Mouse (Mus musculus) layer of hippocampus, postnatal 25 days (tissue): ENCODE measurements around the gene Kcnip1. TPM values are rescaled to one million over a fixed set of nuclear protein-coding genes. Genes with fewer than 3 reads are reported as not detected.

Source experiments
- DNase-seq, 2 experiments: peaks; one replicate each; pipeline ENCODE4 v3.0.0; 2022; ENCODE audit warnings: mixed read lengths in 2 of 2, low spot score in 1 of 2; ENCODE audit errors: extremely low spot score in 1 of 2
- total RNA-seq, 2 experiments: library from RNA; stranded (reverse); gene quantifications; 2 replicates each; pipeline ENCODE4 v1.2.3; 2021

The Kcnip1 gene
- total RNA-seq, 2 experiments from 2014 or later = 23.0 to 24.2 TPM

DNA sequence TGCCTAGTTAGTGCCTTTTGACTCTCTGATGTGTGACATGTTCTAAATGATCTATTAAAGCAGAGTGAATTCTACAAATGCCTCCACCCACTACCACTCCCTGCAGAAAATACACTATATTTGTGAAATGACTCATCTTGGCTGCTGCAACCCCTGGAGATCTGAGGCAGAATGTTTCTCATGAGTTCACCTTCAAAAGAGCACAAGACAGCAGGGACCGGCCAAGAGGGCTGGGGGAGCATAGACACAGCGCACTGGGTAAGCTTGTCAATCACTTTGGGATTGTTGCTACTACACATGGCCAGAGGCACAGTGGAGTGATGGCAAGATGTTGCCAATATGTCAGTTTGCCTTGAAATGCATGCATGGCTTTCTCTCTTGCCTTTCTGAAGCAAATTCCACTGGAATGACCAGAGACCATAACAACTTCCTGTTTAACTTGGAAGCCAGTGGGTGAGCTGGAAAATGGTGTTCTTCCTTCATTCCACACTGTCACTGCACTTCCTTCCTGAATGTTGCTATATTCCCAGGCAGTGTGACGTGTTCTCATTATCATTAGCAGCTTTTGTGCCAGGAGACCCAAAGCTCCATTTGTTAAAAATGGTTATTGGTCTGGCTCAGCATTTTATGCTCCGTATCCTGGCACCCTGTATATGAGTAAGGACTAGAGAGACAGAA is 131.9 kb downstream of the Kcnip1 start:
- no peak for DNase-seq

DNA sequence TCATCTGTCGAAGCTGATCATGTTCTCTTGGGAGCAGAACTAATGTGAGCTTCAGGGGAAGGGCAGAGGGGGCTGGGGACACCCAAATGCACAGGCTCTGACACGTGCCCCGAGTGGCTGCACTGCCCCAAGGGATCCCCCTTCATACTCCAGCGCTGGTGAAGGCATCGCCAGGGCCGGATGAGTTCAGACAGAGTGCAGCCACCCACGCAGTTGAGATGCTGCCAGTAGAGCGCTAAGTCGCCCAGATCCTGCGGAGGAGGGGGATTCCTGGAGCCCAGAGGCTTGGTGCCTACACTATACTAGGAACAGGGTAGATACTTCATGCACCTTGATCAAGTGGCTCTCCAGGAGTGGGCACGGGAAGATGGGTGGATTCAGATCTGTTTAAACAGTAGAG is 143.3 kb downstream of the Kcnip1 start:
- DNase-seq = peak; percentile 19 to 34

DNA sequence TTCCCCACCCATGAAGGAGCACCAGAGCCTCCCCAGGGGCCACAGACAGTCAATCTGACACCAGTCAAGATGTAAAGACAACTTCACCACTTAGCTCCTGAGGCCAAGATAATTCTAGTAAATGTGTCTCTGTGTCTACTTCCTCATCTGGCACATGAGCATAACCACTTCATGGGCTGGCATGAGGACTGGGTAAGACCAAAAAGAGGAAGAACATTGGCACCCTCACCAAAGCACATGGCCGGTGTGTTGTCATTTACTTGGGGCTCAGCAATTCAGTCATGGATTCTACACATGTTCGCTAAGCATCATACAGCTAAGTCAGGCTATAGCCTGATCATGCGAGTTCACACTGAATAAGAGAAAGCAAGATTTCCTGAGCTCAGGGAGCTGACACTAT is 144.3 kb downstream of the Kcnip1 start:
- no peak for DNase-seq

DNA sequence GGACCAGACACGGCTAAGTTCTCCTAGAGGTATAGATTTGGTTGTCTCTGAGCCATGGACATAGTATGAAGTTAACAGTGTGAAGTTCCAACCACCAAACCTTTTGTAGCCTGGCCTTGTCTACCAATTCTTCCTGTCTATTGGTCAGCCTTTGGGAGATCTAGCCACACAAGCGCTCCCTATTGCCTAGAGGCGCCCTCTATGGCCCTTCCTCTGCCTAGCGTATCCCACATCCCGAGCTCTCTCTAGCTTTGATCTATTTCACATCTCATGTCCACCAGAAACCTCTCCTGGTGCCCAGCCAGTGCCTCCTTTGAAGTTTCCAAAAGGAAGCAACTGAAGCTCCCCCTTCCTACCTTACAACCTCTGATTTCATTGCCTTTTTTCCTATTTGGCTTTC is 147.0 kb downstream of the Kcnip1 start:
- DNase-seq = no peak

DNA sequence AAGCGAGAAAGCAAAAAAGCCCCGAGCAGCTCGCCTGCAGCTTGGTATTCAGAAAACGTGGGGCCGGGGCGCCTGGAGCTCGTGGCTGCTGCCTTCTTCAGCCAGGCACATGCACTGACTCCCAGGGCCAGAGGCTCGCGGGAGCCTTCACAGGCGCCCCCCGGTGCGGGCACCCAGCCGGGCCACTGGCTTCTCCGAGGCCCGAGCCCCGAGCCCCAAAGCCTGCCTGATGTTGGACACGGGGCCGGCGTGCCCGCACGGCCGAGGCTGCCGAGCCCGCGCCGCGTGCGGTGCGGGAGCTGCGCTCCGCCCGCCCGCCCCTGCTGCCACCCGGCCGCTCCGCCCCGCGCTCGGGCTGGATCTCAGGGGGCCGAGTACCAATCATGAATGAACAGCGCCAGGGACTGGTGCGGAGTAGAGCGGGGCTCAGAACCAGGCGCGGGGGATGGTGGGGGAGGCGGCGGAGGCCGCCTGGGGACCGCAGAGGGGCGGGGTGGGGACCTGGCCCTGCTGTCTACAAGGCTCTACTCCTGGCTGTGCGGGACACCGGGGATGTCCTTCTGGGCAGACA is 149.6 kb downstream of the Kcnip1 start:
- peak in 1 of 2 experiments; percentile 32 for DNase-seq

DNA sequence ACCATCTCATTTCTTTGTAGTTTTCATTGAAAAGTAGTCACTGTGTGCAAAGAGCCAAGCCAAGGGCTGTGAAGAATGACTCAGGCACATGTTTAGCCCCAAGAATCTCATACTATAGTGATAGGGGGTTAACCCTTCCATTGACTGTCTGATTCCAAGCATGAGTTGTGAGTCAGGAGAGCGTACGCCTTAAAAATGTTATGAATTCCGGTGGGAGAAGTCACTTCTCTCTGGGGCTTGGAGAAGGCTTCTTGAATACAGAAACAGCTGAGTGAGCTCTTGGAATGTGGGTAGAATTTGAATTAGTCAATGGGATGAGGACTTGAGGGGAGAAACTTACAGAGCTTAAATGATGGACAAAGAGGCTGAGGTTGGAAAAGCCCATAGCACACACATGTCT is 153.9 kb downstream of the Kcnip1 start:
- DNase-seq = no peak

DNA sequence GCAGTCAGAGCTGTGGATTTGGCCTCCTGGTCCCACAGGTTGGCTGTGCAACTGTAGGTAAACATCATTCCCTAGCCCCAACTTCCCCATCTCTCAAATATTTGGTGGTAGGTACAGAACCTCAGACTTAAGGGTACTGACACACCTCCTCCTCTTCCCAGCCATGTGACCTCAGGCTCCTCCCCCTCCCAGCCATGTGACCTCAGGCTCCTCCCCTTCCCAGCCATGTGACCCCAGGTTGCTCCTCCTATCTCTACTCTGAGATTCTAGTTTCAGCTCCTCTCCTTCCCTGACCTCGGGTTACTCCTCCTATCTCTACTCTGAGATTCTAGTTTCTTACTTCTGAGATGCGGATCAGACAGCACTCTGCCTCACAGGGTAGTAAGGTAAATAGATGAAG is 163.2 kb downstream of the Kcnip1 start:
- no peak for DNase-seq

DNA sequence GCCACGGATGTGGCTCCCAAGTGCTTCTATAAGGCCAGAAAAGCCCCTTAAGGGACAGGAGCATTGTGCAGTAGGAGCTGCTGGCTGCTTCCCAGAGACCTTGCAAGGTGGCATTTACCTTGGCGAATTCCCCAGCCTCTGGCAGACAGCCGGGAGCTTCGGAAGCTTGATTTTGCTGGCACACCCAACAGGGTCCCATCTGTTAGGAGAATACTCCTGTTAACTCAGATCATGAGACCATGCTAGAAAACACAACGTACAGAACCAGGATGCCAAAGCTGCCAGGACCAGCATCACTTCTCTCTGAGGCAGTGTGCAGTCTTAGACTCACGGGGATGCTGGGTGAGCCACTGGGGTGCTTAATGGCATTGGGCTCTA is 165.1 kb downstream of the Kcnip1 start:
- DNase-seq = peak; percentile 33 to 42

DNA sequence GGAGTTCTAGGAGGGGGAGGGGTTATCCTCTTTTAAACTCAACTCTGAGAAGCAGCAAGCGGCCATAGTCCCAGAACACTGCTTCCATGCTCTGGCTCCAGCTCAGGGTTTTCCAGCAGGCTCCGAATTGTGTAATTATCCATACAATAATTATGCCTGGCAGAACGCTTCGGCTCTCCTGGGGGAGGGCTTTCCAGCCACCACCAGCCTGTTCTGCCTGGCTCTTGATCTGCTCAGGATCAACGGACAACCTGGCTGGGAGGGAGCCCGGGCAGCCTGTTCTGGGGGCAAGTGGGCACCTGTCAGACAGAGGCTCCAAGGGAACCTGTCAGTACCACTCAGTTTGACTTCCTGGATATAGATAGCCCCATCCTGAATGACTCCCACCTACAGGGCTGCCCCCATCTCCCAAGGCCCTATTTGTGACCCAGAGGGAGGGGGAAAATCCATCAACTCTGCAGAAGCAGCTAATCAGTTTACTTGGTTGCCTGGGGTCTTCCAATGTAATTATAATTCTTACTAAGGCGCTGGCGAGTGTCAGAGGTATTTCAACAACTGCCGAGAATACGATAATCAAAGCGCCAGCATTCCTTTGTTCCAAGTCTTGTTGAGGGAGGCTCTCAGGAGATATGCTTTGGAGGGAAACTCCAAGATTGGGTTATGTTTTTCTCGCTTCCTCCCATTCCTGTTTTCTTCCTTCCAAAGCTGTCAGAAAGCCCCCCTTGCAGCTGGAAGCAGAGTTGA is 165.7 kb downstream of the Kcnip1 start:
- DNase-seq = no peak

DNA sequence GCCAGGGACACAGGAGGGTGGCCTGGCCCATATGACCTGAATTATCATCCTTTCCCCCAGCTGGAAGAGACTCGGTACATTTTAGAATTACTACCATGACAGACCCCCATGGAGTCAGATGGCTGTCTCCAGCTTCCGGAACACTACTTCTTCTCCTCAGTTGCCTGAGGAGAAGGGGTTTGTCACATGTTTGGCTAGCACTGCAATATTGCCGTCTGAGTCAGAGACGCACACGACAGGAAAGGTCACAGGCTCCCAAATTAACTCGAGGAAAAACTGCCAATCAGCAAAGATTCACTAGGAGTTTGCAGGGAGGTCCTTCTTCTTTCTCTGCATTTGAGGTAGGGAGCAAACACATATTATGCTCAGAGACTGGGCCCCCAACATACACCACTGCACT is 168.2 kb downstream of the Kcnip1 start:
- DNase-seq = no peak

DNA sequence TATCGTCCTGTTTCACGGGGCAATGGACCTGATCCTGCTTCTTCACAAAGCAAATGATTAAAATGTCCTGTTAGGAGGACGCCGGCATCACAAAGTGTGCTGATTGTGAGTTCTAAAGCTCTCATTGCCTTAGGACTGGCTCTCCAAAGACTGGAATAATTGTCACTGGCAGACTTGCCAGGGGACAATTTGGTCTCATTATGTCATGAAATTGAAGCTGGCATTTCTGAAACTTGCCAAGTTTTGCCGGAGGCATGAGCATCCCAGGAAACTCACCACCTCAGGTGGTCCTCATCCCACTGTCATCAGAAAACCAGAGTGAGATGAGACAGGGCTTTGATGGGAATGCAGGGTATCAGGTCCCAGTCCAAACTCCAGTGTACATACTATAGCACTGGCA is 171.6 kb downstream of the Kcnip1 start:
- DNase-seq = no peak

DNA sequence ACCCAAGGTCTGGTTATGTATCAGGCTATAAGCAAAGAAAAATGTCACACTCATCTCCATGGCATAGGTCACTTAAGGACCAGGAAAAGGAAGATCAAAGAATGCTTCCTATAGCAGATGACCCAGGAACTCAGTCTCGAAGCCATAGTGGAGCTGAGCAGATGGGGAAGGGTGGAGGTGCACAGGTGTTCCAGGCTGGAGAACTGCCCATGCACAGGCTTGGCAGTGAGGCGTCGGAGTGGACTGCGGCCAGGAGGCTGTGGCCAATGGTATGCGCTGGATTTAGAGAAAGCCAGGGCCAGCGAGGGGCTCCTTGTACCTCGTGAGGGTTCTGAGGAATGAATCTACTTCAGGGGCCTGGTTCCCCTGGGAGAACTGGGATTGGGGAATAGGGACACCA is 172.1 kb downstream of the Kcnip1 start:
- no peak for DNase-seq

DNA sequence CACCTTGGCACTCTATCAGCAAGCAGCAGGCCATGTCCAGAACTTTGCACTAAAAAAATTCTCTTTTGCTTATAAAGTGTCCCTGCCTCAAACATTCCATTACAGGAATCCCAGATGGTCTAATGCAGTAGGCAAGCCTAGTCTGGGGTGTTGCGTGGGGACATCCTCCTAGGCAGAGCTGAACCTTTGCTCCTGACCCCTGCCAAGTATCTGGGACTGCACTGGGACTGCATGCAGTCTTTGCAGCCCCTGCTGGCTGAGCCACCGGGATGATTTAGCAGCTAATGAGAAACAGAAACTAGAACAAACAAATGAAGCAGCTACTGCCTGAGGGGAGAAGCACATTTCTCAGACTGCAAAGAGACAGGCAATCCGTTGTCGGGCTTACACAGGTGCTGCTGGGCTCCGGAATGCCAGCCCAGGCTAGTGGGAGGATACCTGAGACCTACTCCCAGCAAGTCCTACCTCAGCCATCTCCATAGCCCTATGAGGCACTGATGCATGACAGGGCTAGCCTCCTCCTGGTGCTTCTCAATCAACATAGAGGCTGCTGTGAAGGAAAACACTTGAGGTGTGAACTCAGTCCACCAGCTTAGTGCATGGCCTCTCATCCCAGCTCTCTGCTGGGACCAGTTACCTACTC is 174.0 kb downstream of the Kcnip1 start:
- DNase-seq = no peak

DNA sequence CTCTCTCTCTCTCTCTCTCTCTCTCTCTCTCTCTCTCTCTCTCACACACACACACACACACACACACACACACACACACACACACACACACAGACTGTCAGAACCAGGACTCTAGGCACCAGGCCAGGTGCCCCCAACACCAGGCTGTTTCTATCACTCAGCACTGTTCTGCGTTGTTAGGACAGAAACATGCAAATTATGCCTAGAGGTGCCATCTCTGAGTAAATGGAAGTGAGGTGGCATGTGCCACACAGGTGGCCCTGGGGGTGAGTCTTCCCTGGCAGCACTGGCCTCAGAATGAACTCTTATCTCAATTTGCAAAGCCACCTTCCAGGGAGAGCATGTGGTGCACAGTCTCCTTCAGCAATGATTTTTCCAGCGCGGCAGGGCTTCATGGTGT is 176.9 kb downstream of the Kcnip1 start:
- no peak for DNase-seq

DNA sequence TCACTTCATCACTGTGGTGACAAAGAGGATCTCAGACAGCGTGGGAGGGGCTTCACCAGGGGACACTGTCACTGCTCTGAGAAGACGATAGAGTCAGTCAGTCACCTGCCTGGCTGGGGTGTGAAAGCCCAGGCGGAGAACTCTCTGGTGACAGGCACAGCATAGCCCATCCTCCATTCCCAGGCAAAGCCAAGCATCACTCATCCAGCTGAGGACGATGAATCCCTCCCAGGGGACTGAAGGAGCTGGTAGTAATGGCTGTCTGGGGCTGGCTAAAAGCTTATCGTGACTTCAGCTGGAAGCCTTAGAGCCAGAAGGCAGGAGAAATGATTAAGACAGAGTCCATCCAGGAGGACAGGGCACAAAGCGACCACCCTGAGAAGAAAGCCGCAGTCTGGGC is 182.8 kb downstream of the Kcnip1 start:
- no peak for DNase-seq

DNA sequence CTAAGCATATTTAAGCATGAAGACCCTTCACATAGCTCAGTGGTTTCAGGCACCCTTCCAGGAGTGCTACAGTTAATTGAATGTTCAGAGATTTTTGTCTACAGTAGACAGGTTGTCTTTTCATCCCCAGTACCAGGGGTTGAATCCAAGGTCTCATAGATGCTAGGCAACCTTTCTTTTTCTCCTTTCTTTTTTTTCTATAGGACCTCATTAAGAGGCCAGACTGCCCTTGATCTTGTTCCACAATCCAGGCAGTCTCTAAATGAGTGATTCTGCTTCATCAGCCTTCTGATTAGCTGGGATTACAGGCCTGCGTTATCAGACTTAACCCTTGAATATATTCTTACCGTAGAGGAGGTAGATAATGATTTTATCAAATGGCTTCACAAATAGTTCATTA is 189.9 kb downstream of the Kcnip1 start:
- no peak for DNase-seq

DNA sequence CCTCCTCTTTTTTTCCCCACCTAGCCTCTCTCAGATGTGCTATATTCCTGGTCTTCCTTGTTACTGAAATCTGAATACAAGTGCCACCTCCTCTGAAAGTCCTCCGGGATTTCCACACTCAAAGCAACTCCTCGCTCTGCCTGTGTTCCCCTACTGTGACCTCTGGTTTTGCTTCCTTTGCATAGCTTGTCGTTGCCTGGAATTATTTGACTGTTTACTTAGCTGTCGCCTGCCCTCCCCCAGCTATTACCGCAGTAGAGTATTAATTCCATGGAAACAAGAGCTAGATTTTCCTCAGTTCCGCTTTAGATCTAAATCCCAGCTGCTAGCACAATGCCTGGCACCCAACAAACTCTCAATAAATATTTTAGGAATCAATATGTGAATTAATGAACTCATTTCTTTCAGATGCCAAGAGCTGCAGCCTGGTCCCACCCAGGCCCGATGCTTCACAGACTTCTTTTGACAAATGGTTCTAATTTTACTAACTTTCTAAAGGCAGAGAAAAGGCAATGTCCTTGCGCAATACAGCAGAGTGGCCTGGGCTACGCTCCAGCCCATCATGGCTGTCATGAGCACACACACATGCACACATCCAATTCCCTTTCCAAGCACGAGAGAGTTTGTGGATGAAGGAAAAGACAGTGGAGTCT is 192.4 kb downstream of the Kcnip1 start:
- DNase-seq = no peak

DNA sequence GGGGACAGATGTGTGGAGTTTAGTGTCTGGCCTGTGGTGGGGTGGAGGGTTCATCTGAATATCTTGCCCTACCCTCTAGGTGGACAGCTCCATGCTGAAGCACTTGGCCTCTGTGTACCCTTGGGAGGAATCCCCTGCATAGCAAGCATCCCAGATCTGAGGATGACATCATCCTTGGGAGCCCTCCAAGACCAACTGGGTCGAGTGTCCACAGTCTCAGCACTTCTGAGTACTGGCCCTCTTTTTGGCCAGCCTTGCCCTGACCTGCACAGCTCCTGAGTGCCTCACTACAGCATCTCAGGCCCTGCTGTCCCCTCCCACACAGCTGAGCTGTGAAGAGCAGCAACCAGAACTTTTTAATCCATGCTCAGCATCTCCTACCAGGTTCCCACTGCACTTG is 193.0 kb downstream of the Kcnip1 start:
- no peak for DNase-seq

DNA sequence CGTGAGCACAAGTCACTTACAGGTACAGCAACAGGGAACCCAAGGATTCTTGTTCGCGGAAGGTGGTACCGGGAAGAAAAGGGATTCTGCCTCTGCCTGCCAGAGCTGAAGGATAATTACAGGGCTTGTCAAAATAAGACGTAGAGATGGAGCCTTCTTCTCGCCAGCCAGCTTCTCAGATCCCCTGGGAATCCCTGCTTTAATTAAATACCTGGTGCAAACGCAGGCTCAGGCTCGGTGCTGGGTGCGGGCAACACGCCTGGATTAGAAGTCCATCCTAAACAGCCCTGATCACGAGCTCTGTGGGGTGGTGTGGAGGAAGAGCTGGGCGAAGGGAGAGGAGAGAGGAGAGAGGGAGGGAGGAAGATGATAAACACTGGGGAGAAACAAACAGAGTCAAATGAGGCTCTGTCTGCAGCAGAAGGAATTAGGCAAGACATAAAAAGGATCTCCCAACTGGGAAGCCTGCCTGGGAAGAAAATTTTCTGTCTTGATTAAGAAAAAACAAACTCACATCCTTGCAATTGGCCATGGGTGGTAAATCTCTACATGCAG is 194.8 kb downstream of the Kcnip1 start:
- DNase-seq = no peak

DNA sequence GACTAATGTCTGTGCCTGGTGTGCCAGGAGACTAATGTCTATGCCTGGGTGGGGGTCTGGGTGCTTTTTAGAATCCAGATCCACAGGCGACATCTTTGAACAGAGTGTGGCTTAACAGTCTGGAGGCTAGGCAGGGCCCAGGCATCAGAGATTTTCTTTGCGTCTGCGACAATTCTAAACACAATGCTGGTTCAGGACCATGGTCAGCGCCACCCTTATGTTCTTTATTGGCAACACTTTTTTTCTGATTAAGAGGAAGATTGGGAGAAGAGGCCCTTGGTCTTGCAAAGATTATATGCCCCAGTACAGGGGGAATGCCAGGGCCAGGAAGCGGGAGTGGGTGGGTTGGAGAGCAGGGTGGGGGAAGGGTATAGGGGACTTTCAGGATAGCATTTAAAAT is 205.6 kb downstream of the Kcnip1 start:
- DNase-seq = no peak

DNA sequence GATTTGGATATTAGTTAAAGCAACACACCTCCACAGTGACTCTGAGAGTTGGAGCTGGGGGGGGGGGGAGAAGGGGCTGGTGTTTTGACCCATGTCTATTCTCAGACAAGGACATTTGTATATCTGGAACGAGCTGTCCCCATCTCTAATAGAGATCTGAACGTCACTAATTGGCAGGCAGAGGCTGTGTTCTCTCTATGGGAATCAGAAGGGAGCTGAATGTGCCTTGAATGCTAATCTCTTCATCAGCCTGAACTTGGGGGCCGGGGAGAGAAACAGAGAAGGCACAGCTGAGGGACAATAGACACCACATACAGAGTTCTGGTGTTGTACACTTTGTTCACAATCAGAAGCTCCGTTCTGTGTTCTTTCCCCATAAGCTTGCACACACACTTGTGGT is 206.4 kb downstream of the Kcnip1 start:
- DNase-seq = no peak
